Mouse (Mus musculus): Measurements from ENCODE around the gene Igf2bp3. TPM values are rescaled to one million over a fixed set of nuclear protein-coding genes. Genes with fewer than 3 reads are reported as not detected.

Gene Igf2bp3
- polyA plus RNA-seq, 1 experiment = 0.06 TPM

DNA sequence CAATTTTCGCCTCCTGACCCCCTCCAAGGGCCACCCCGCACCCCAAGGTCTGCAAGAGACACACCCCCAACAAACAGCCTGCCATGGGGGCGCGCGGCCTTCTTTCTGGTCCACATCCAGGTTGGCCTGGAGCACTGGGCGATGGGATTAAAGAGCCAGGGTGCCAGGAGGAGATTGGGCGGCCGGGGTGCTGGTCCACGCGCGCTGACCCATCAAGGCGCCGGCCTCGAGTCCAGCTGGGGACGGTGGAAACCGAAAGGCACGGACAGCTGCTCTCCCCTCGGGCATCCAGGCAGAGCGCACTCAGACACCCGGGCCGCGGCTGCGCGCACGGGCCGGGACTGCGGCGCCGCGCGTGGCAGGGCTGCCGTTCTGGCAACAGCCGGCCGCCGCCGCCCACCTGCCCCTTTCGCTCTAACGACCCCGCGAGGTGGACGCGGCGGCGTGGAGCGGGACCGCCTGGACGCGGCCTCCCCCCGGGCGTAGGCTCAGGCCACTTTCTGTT lies 1.1 kb downstream of the Igf2bp3 start:
- H3K27me3 ChIP-seq (ENCODE audit: control insufficient read depth, insufficient read depth, low read length) = peaks cover 47% of the 10 kb centered on the region
- H3K36me3 ChIP-seq (ENCODE audit: control insufficient read depth, insufficient read depth, low read length) = no peaks in the 10 kb centered on the region
- H3K4me3 ChIP-seq (ENCODE audit: low read depth, low read length) = peak overlapping the region; percentile 66
- H3K27ac ChIP-seq (ENCODE audit: insufficient read depth, low read depth, low read length) = no peak overlapping the region
- WGBS = 1% methylated on average over 50 of the region's 50 CpGs
- TF ChIP-seq CTCF (IDR thresholded peaks at IDR 0.05; ENCODE audit: extremely low read depth, insufficient read length, insufficient replicate concordance, low read depth, low read length) (no peak), POLR2A (IDR thresholded peaks at IDR 0.05; ENCODE audit: low read depth, low read length) (no peak)
- H3K4me1 ChIP-seq (ENCODE audit: control insufficient read depth, insufficient read depth, insufficient read length, low read length) = peaks cover 22% of the 10 kb centered on the region

DNA sequence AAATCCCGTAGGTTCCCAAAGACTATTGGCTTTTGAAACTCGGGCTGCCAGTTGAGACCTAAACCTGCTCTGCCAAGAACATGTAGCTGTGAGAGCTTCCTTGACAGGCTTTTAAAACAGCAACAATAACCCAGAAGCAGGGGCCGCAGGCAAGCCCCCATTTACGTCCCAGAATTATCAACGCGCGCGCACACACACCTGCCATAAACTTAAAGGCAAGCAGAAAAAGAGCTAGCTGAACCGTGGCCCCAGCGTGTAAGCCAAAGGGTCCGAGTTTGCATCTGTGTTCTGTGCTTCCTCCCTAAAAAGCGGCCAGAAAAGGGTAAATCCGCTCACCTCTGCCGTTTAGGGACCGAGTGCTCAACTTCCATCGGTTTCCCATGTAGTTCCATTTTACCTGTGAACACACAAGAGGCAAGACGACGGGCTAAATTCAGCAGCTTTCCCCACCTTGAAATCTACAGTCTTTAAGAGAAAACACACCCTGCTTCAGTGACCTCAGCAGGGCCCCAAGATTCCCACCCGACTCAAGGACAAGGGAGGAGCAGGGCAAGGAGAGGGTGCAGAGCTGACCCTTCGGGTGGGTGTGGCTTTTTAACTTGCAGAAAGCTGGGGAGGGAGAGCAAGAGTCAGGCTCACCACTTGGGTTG lies 1.7 kb downstream of the Igf2bp3 start:
- TF ChIP-seq POLR2A (IDR thresholded peaks at IDR 0.05; ENCODE audit: low read depth, low read length) = no peak
- no peak for TF ChIP-seq CTCF (IDR thresholded peaks at IDR 0.05; ENCODE audit: extremely low read depth, insufficient read length, insufficient replicate concordance, low read depth, low read length)
- WGBS = 18% methylated on average over 20 of the region's 20 CpGs
- Histone ChIP-seq H3K36me3 (ENCODE audit: control insufficient read depth, insufficient read depth, low read length) (no peaks in the 10 kb centered on the region), H3K4me1 (ENCODE audit: control insufficient read depth, insufficient read depth, insufficient read length, low read length) (peaks cover 20% of the 10 kb centered on the region), H3K27ac (ENCODE audit: insufficient read depth, low read depth, low read length) (no peak overlapping the region), H3K4me3 (ENCODE audit: low read depth, low read length) (peak overlapping the region; percentile 66), H3K27me3 (ENCODE audit: control insufficient read depth, insufficient read depth, low read length) (peaks cover 42% of the 10 kb centered on the region)

- 61% methylated on average over 3 of the region's 4 CpGs for WGBS
- Histone ChIP-seq H3K4me1 (ENCODE audit: control insufficient read depth, insufficient read depth, insufficient read length, low read length) (peaks cover 16% of the 10 kb centered on the region), H3K27ac (ENCODE audit: insufficient read depth, low read depth, low read length) (no peak overlapping the region), H3K4me3 (ENCODE audit: low read depth, low read length) (no peak overlapping the region), H3K36me3 (ENCODE audit: control insufficient read depth, insufficient read depth, low read length) (no peaks in the 10 kb centered on the region), H3K27me3 (ENCODE audit: control insufficient read depth, insufficient read depth, low read length) (peaks cover 33% of the 10 kb centered on the region)
- no peak for TF ChIP-seq POLR2A (IDR thresholded peaks at IDR 0.05; ENCODE audit: low read depth, low read length)
- TF ChIP-seq CTCF (IDR thresholded peaks at IDR 0.05; ENCODE audit: extremely low read depth, insufficient read length, insufficient replicate concordance, low read depth, low read length) = no peak
These were observed 2.6 kb downstream of the Igf2bp3 start for GRCm38 (mm10) chr6:49212141-49212540.

GRCm38 (mm10) chr6:49211596-49211995 lies 3.2 kb downstream of the Igf2bp3 start:
- no peaks in the 10 kb centered on the region for H3K36me3 ChIP-seq (ENCODE audit: control insufficient read depth, insufficient read depth, low read length)
- no peak for TF ChIP-seq POLR2A (IDR thresholded peaks at IDR 0.05; ENCODE audit: low read depth, low read length)
- TF ChIP-seq CTCF (IDR thresholded peaks at IDR 0.05; ENCODE audit: extremely low read depth, insufficient read length, insufficient replicate concordance, low read depth, low read length) = no peak
- H3K4me3 ChIP-seq (ENCODE audit: low read depth, low read length) = no peak overlapping the region
- 67% methylated on average over 5 of the region's 5 CpGs for WGBS
- H3K27ac ChIP-seq (ENCODE audit: insufficient read depth, low read depth, low read length) = no peak overlapping the region
- peaks cover 16% of the 10 kb centered on the region for H3K4me1 ChIP-seq (ENCODE audit: control insufficient read depth, insufficient read depth, insufficient read length, low read length)
- H3K27me3 ChIP-seq (ENCODE audit: control insufficient read depth, insufficient read depth, low read length) = peaks cover 33% of the 10 kb centered on the region

GRCm38 (mm10) chr6:49209881-49210854 lies 4.6 kb downstream of the Igf2bp3 start:
- WGBS = 17% methylated on average over 14 of the region's 14 CpGs
- Histone ChIP-seq H3K4me3 (ENCODE audit: low read depth, low read length) (peak overlapping the region; percentile 17; the same call in 1 of the 2 replicates), H3K27ac (ENCODE audit: insufficient read depth, low read depth, low read length) (no peak overlapping the region), H3K4me1 (ENCODE audit: control insufficient read depth, insufficient read depth, insufficient read length, low read length) (peaks cover 14% of the 10 kb centered on the region), H3K27me3 (ENCODE audit: control insufficient read depth, insufficient read depth, low read length) (peaks cover 26% of the 10 kb centered on the region), H3K36me3 (ENCODE audit: control insufficient read depth, insufficient read depth, low read length) (no peaks in the 10 kb centered on the region)
- no peak for TF ChIP-seq CTCF (IDR thresholded peaks at IDR 0.05; ENCODE audit: extremely low read depth, insufficient read length, insufficient replicate concordance, low read depth, low read length)
- TF ChIP-seq POLR2A (IDR thresholded peaks at IDR 0.05; ENCODE audit: low read depth, low read length) = no peak

- Histone ChIP-seq H3K4me3 (ENCODE audit: low read depth, low read length) (no peak overlapping the region), H3K27ac (ENCODE audit: insufficient read depth, low read depth, low read length) (no peak overlapping the region), H3K27me3 (ENCODE audit: control insufficient read depth, insufficient read depth, low read length) (peaks cover 14% of the 10 kb centered on the region), H3K36me3 (ENCODE audit: control insufficient read depth, insufficient read depth, low read length) (no peaks in the 10 kb centered on the region), H3K4me1 (ENCODE audit: control insufficient read depth, insufficient read depth, insufficient read length, low read length) (peaks cover 6% of the 10 kb centered on the region; the same call in 1 of the 2 replicates)
- WGBS = 73% methylated on average over 5 of the region's 5 CpGs
- no peak for TF ChIP-seq CTCF (IDR thresholded peaks at IDR 0.05; ENCODE audit: extremely low read depth, insufficient read length, insufficient replicate concordance, low read depth, low read length)
- no peak for TF ChIP-seq POLR2A (IDR thresholded peaks at IDR 0.05; ENCODE audit: low read depth, low read length)
These were observed 5.8 kb downstream of the Igf2bp3 start for GRCm38 (mm10) chr6:49208935-49209334.
